Mouse (Mus musculus): ENCODE measurements around the gene Nkiras2. TPM values are rescaled to one million over a fixed set of nuclear protein-coding genes. Genes with fewer than 3 reads are reported as not detected.
A peak's percentile ranks its signal among the peaks of the same experiment; 100 is the strongest.
"Not testable (repeated sequence)": the region's sequence is repeated elsewhere in the genome, so short reads cannot be mapped to it uniquely, and the experiment has no call there.

The Nkiras2 gene
- polyA plus RNA-seq, 1 experiment from 2014 or later, result 65.4 TPM

GRCm38 (mm10) chr11:100575484-100575855, 43.6 kb upstream of the Nkiras2 start:
- TF ChIP-seq CTCF (IDR thresholded peaks at IDR 0.05; ENCODE audit: low read depth), result no peak
- H3K36me3 ChIP-seq (ENCODE audit: insufficient read depth), result peaks cover 26% of the 10 kb centered on the region
- no peak overlapping the region for H3K27ac ChIP-seq (ENCODE audit: low read depth)
- DNase-seq, result no peak
- H3K4me1 ChIP-seq (ENCODE audit: insufficient read depth), result peaks cover 4% of the 10 kb centered on the region; the same call in 1 of the 2 replicates
- peak overlapping the region; percentile 71 for H3K4me2 ChIP-seq
- H3K9me3 ChIP-seq (ENCODE audit: low read depth, low read length), result no peaks in the 10 kb centered on the region
- H3K27me3 ChIP-seq (ENCODE audit: insufficient read depth, low read length), result peaks cover 3% of the 10 kb centered on the region; the same call in 1 of the 2 replicates
- 40% methylated on average over 2 of the region's 2 CpGs for WGBS
- H3K9ac ChIP-seq, result peak overlapping the region; percentile 55
- peak; percentile 7; the same call in 1 of the 2 replicates for ATAC-seq (ENCODE audit: insufficient read depth)
- peak overlapping the region; percentile 65 for H3K4me3 ChIP-seq (ENCODE audit: low read depth, low read length)

GRCm38 (mm10) chr11:100576256-100576655, 42.8 kb upstream of the Nkiras2 start:
- WGBS, result 61% methylated on average over 21 of the region's 21 CpGs
- no peak overlapping the region for H3K9ac ChIP-seq
- no peak overlapping the region for H3K4me3 ChIP-seq (ENCODE audit: low read depth, low read length)
- H3K27ac ChIP-seq (ENCODE audit: low read depth), result no peak overlapping the region
- H3K36me3 ChIP-seq (ENCODE audit: insufficient read depth), result peaks cover 33% of the 10 kb centered on the region
- no peak for TF ChIP-seq CTCF (IDR thresholded peaks at IDR 0.05; ENCODE audit: low read depth)
- no peaks in the 10 kb centered on the region for H3K27me3 ChIP-seq (ENCODE audit: insufficient read depth, low read length)
- no peaks in the 10 kb centered on the region for H3K9me3 ChIP-seq (ENCODE audit: low read depth, low read length)
- no peak overlapping the region for H3K4me2 ChIP-seq
- ATAC-seq (ENCODE audit: insufficient read depth), result no peak
- DNase-seq, result no peak
- peaks cover 4% of the 10 kb centered on the region; the same call in 1 of the 2 replicates for H3K4me1 ChIP-seq (ENCODE audit: insufficient read depth)

GRCm38 (mm10) chr11:100577852-100578599, 41.0 kb upstream of the Nkiras2 start:
- no peak overlapping the region for H3K27ac ChIP-seq (ENCODE audit: low read depth)
- peaks cover 4% of the 10 kb centered on the region; the same call in 1 of the 2 replicates for H3K4me1 ChIP-seq (ENCODE audit: insufficient read depth)
- no peak overlapping the region for H3K4me3 ChIP-seq (ENCODE audit: low read depth, low read length)
- H3K4me2 ChIP-seq, result no peak overlapping the region
- H3K27me3 ChIP-seq (ENCODE audit: insufficient read depth, low read length), result no peaks in the 10 kb centered on the region
- DNase-seq (no peak), ATAC-seq (ENCODE audit: insufficient read depth) (no peak)
- 71% methylated on average over 8 of the region's 8 CpGs for WGBS
- peaks cover 50% of the 10 kb centered on the region for H3K36me3 ChIP-seq (ENCODE audit: insufficient read depth)
- no peak overlapping the region for H3K9ac ChIP-seq
- no peak for TF ChIP-seq CTCF (IDR thresholded peaks at IDR 0.05; ENCODE audit: low read depth)
- H3K9me3 ChIP-seq (ENCODE audit: low read depth, low read length), result no peaks in the 10 kb centered on the region

DNA sequence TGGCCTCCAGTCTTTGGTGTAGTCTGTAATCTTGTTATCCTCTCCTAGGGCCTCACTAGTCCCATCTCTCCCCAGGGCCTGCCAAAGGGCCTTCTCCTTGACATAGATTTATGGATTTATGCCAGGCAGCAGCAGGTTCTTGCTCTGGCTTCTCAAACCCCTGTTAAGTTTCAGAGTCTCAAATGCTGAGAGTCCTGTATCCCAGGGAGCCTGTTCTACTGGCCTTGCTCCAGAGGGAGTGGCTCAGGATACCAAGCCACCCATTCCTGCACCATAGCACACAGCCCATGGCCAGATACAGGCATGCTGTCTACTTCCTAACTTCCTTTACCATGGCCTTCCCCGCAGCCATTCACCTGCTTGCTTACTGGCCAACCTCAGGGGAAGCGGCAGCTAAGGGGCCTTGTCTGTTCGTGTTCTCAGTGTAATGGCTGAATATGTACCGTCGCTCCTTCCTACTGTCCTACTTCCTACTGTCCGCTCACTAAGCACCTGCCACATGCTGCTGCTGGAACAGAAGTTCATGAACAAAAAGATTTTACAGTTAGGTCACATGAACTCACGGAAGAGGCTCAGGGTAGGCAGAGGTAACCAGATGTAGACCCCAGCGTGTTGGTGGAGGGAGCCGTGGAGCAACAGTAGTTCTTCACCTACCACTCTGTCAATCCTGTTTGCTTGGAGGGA, 39.8 kb upstream of the Nkiras2 start:
- Histone ChIP-seq H3K27ac (ENCODE audit: low read depth) (no peak overlapping the region), H3K9ac (no peak overlapping the region), H3K27me3 (ENCODE audit: insufficient read depth, low read length) (no peaks in the 10 kb centered on the region), H3K4me1 (ENCODE audit: insufficient read depth) (peaks cover 4% of the 10 kb centered on the region; the same call in 1 of the 2 replicates), H3K9me3 (ENCODE audit: low read depth, low read length) (no peaks in the 10 kb centered on the region), H3K4me2 (no peak overlapping the region), H3K36me3 (ENCODE audit: insufficient read depth) (peaks cover 63% of the 10 kb centered on the region), H3K4me3 (ENCODE audit: low read depth, low read length) (no peak overlapping the region)
- no peak for ATAC-seq (ENCODE audit: insufficient read depth)
- no peak for DNase-seq
- no peak for TF ChIP-seq CTCF (IDR thresholded peaks at IDR 0.05; ENCODE audit: low read depth)
- WGBS, result 88% methylated on average over 9 of the region's 9 CpGs

GRCm38 (mm10) chr11:100580275-100580674, 38.8 kb upstream of the Nkiras2 start:
- Histone ChIP-seq H3K9ac (no peak overlapping the region), H3K9me3 (ENCODE audit: low read depth, low read length) (no peaks in the 10 kb centered on the region), H3K4me2 (no peak overlapping the region), H3K4me3 (ENCODE audit: low read depth, low read length) (no peak overlapping the region), H3K27ac (ENCODE audit: low read depth) (no peak overlapping the region), H3K4me1 (ENCODE audit: insufficient read depth) (peaks cover 4% of the 10 kb centered on the region; the same call in 1 of the 2 replicates), H3K27me3 (ENCODE audit: insufficient read depth, low read length) (no peaks in the 10 kb centered on the region), H3K36me3 (ENCODE audit: insufficient read depth) (peaks cover 73% of the 10 kb centered on the region)
- 89% methylated on average over 13 of the region's 13 CpGs for WGBS
- DNase-seq (no peak), ATAC-seq (ENCODE audit: insufficient read depth) (no peak)
- no peak for TF ChIP-seq CTCF (IDR thresholded peaks at IDR 0.05; ENCODE audit: low read depth)

DNA sequence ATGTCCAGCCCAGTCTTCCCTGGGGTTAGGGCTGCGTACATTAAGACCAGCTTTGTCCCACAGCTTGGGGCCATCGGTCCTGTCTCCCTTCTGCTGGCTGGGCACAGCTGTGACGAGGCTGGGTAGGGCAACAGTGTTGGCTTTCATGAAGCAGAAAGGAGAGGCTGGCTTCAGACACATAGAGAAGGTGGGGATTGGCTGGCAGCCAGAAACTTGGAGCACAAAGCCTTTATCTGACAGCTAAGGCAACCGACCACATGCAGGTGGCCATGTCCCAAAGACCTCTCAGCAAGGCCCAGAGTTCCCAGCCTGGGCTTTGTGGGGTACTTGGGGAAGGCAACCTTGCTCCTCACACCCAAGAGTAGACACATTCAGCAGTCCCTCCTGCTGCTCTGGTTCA, 37.3 kb upstream of the Nkiras2 start:
- Histone ChIP-seq H3K27ac (ENCODE audit: low read depth) (no peak overlapping the region), H3K36me3 (ENCODE audit: insufficient read depth) (peaks cover 87% of the 10 kb centered on the region), H3K9me3 (ENCODE audit: low read depth, low read length) (no peaks in the 10 kb centered on the region), H3K27me3 (ENCODE audit: insufficient read depth, low read length) (no peaks in the 10 kb centered on the region), H3K4me1 (ENCODE audit: insufficient read depth) (no peaks in the 10 kb centered on the region), H3K9ac (no peak overlapping the region), H3K4me3 (ENCODE audit: low read depth, low read length) (no peak overlapping the region), H3K4me2 (no peak overlapping the region)
- DNase-seq, result peak; percentile 36
- ATAC-seq (ENCODE audit: insufficient read depth), result no peak
- no peak for TF ChIP-seq CTCF (IDR thresholded peaks at IDR 0.05; ENCODE audit: low read depth)
- 68% methylated on average over 4 of the region's 4 CpGs for WGBS

GRCm38 (mm10) chr11:100582413-100582812, 36.6 kb upstream of the Nkiras2 start:
- not testable (repeated sequence) for H3K4me2 ChIP-seq; H3K4me3 ChIP-seq (ENCODE audit: low read depth, low read length); H3K27ac ChIP-seq (ENCODE audit: low read depth); H3K9ac ChIP-seq; H3K9me3 ChIP-seq (ENCODE audit: low read depth, low read length); H3K27me3 ChIP-seq (ENCODE audit: insufficient read depth, low read length); H3K4me1 ChIP-seq (ENCODE audit: insufficient read depth); DNase-seq; ATAC-seq (ENCODE audit: insufficient read depth)
- WGBS, result 93% methylated on average over 1 of the region's 1 CpGs
- H3K36me3 ChIP-seq (ENCODE audit: insufficient read depth), result peaks cover 90% of the 10 kb centered on the region

Data from lung, embryonic 14.5 days (tissue).